Mouse (Mus musculus): ENCODE data around the gene Gk5. TPM values are rescaled to one million over a fixed set of nuclear protein-coding genes. Genes with fewer than 3 reads are reported as not detected.

The Gk5 gene
- polyA plus RNA-seq, 1 experiment from 2014 or later, result 6.9 TPM

- under 1% methylated on average over 81 of the region's 81 CpGs for WGBS
- Histone ChIP-seq H3K36me3 (no peaks in the 10 kb centered on the region), H3K4me1 (replicated peaks) (peaks cover 22% of the 10 kb centered on the region), H3K9ac (replicated peaks) (peak within 1 kb of the TSS; percentile 85), H3K27me3 (no peaks in the 10 kb centered on the region), H3K9me3 (no peaks in the 10 kb centered on the region), H3K27ac (peak within 1 kb of the TSS; percentile 90), H3K4me2 (peak within 1 kb of the TSS; percentile 82), H3K4me3 (replicated peaks) (peak within 1 kb of the TSS; percentile 88)
- ATAC-seq (ENCODE audit: insufficient number of reproducible peaks, insufficient read depth, low FRiP score, low TSS enrichment, low read depth), result peak; percentile 98
Observed at GRCm38 (mm10) chr9:96195885-96196622, 76.9 kb downstream of the Gk5 start, which contains the start of gene Tfdp2. Gene Tfdp2, plus strand, starts transcription at chr9:96196275.

- no peaks in the 10 kb centered on the region for H3K9me3 ChIP-seq
- no peaks in the 10 kb centered on the region for H3K27me3 ChIP-seq
- H3K4me2 ChIP-seq, result peak overlapping the region; percentile 82
- H3K4me3 ChIP-seq (replicated peaks), result peak overlapping the region; percentile 88
- H3K27ac ChIP-seq, result peak overlapping the region; percentile 90
- peaks cover 22% of the 10 kb centered on the region for H3K4me1 ChIP-seq (replicated peaks)
- under 1% methylated on average over 20 of the region's 20 CpGs for WGBS
- no peaks in the 10 kb centered on the region for H3K36me3 ChIP-seq
- peak overlapping the region; percentile 85 for H3K9ac ChIP-seq (replicated peaks)
- no peak for ATAC-seq (ENCODE audit: insufficient number of reproducible peaks, insufficient read depth, low FRiP score, low TSS enrichment, low read depth)
Observed at GRCm38 (mm10) chr9:96196636-96197181, 77.5 kb downstream of the Gk5 start.

GRCm38 (mm10) chr9:96197806-96198205 lies 78.6 kb downstream of the Gk5 start:
- Histone ChIP-seq H3K36me3 (peaks cover 3% of the 10 kb centered on the region), H3K4me2 (peak overlapping the region; percentile 82), H3K9ac (replicated peaks) (peak overlapping the region; percentile 85), H3K4me3 (replicated peaks) (peak overlapping the region; percentile 88), H3K4me1 (replicated peaks) (peaks cover 22% of the 10 kb centered on the region), H3K27ac (no peak overlapping the region), H3K27me3 (no peaks in the 10 kb centered on the region), H3K9me3 (no peaks in the 10 kb centered on the region)
- ATAC-seq (ENCODE audit: insufficient number of reproducible peaks, insufficient read depth, low FRiP score, low TSS enrichment, low read depth), result no peak
- WGBS, result 68% methylated on average over 9 of the region's 9 CpGs

DNA sequence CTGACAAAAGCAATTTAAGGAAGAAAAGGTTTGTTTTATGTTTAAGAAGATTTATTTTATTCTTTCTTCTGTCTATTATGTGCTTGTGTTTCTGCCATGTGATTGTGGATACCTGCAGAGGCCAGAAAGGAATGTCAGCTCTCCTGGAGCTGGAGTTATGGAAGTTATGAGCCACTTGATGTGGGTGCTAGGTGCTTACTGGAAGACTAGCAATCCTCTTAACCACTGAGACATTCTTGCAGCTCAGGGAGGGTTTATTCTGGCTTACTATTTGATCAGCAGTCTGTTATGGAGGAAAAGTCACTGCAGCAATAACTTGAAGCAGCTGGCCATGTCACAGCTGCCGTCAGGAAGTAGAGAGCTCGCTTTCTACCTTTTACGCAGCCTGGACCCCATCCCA lies 84.5 kb downstream of the Gk5 start:
- WGBS, result 82% methylated on average over 3 of the region's 3 CpGs
- Histone ChIP-seq H3K4me1 (replicated peaks) (no peaks in the 10 kb centered on the region), H3K36me3 (peaks cover 26% of the 10 kb centered on the region)

DNA sequence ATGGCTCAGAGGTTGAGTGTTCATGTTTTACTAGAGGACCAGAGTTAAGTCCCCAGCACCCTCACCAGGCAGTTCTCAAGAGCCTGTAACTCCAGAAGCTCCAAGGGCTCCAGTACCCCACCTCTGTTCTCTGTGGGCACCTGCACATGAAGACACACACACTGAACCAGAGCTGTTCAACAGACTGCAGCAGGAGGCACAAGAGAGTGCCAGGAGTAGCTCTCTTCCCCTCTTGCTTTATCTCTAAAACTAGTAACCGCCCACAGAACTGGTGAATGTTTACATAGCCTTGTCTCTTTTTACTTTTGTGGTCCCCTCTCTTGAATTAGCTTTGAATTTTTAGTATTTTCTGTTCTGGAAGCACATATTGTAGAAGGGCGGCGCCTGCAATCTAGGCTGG lies 88.3 kb downstream of the Gk5 start:
- Histone ChIP-seq H3K4me2 (no peak overlapping the region), H3K27me3 (no peaks in the 10 kb centered on the region), H3K9ac (replicated peaks) (no peak overlapping the region), H3K36me3 (peaks cover 25% of the 10 kb centered on the region), H3K4me3 (replicated peaks) (no peak overlapping the region), H3K4me1 (replicated peaks) (no peaks in the 10 kb centered on the region), H3K9me3 (no peaks in the 10 kb centered on the region), H3K27ac (no peak overlapping the region)
- ATAC-seq (ENCODE audit: insufficient number of reproducible peaks, insufficient read depth, low FRiP score, low TSS enrichment, low read depth), result no peak
- WGBS, result 93% methylated on average over 3 of the region's 3 CpGs

More for the DNA sequence above, 84.5 kb downstream of the Gk5 start:
- Histone ChIP-seq H3K27ac (no peak overlapping the region), H3K4me2 (no peak overlapping the region), H3K9ac (replicated peaks) (no peak overlapping the region), H3K27me3 (no peaks in the 10 kb centered on the region), H3K4me3 (replicated peaks) (no peak overlapping the region), H3K9me3 (no peaks in the 10 kb centered on the region)
- ATAC-seq (ENCODE audit: insufficient number of reproducible peaks, insufficient read depth, low FRiP score, low TSS enrichment, low read depth), result no peak

DNA sequence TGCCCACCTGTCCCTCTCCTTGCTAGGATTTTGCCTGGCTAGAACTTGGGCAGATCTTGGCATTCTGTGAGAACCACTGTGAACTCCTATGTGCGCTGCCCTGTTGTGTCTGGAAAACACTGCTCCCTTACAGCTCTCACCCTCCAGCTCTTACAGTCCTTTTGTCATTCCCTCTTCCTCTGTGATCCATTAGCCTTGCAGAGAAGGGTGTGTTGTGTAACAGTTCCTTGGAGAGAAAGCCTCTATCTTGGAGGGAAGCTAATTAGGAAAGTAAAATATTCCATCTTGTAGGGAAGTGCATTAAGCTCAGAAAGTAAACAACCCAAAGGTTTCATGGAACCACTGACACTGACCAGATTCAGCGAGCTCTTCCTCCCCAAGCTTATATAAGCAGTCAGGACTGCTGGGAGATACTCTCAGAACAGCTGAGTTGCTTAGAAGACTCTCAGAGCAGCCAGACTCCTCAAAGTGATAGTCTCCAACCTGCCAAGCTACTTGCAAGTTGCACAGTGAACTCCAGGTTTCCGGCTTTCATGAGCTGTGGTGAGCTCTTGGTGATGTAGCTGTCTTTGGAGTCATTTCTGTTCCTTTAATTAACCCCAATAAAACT lies 94.0 kb downstream of the Gk5 start:
- Histone ChIP-seq H3K4me1 (replicated peaks) (no peaks in the 10 kb centered on the region), H3K4me2 (no peak overlapping the region), H3K27me3 (no peaks in the 10 kb centered on the region), H3K27ac (no peak overlapping the region), H3K36me3 (peaks cover 8% of the 10 kb centered on the region; the same call in 1 of the 2 replicates), H3K9me3 (no peaks in the 10 kb centered on the region), H3K4me3 (replicated peaks) (no peak overlapping the region), H3K9ac (replicated peaks) (no peak overlapping the region)
- no peak for ATAC-seq (ENCODE audit: insufficient number of reproducible peaks, insufficient read depth, low FRiP score, low TSS enrichment, low read depth)
- 86% methylated on average over 3 of the region's 3 CpGs for WGBS

GRCm38 (mm10) chr9:96214171-96214570 lies 95.0 kb downstream of the Gk5 start:
- no peak overlapping the region for H3K4me3 ChIP-seq (replicated peaks)
- ATAC-seq (ENCODE audit: insufficient number of reproducible peaks, insufficient read depth, low FRiP score, low TSS enrichment, low read depth), result no peak
- no peaks in the 10 kb centered on the region for H3K27me3 ChIP-seq
- peaks cover 8% of the 10 kb centered on the region; the same call in 1 of the 2 replicates for H3K36me3 ChIP-seq
- no peaks in the 10 kb centered on the region for H3K4me1 ChIP-seq (replicated peaks)
- H3K27ac ChIP-seq, result no peak overlapping the region
- no peaks in the 10 kb centered on the region for H3K9me3 ChIP-seq
- WGBS, result 93% methylated on average over 2 of the region's 2 CpGs
- no peak overlapping the region for H3K4me2 ChIP-seq
- no peak overlapping the region for H3K9ac ChIP-seq (replicated peaks)

DNA sequence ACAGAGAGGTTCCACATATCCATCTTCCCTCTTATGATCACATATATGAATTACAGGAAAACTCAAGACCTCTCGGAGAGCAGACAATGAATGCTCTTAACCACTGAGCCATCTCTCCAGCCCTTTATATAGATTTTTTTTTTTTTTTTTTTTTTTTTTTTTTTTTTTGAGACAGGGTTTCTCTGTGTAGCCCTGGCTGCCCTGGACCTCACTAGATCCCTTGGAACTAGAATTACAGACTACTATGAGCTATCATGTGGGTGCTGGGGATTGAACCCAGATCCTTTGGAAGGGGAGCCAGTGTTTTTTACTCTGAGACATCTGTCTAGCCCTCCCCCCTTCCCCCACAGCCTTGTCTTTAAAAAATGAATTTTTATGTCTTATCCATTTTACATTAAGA lies 98.1 kb downstream of the Gk5 start:
- 100% methylated on average over 1 of the region's 1 CpGs for WGBS
- no peak for ATAC-seq (ENCODE audit: insufficient number of reproducible peaks, insufficient read depth, low FRiP score, low TSS enrichment, low read depth)
- Histone ChIP-seq H3K9ac (replicated peaks) (no peak overlapping the region), H3K27me3 (no peaks in the 10 kb centered on the region), H3K4me2 (no peak overlapping the region), H3K4me1 (replicated peaks) (no peaks in the 10 kb centered on the region), H3K4me3 (replicated peaks) (no peak overlapping the region), H3K27ac (no peak overlapping the region), H3K36me3 (peaks cover 8% of the 10 kb centered on the region; the same call in 1 of the 2 replicates), H3K9me3 (no peaks in the 10 kb centered on the region)

- no peak for ATAC-seq (ENCODE audit: insufficient number of reproducible peaks, insufficient read depth, low FRiP score, low TSS enrichment, low read depth)
- Histone ChIP-seq H3K27me3 (no peaks in the 10 kb centered on the region), H3K9me3 (no peaks in the 10 kb centered on the region), H3K4me2 (no peak overlapping the region), H3K27ac (no peak overlapping the region), H3K9ac (replicated peaks) (no peak overlapping the region), H3K4me3 (replicated peaks) (no peak overlapping the region), H3K4me1 (replicated peaks) (no peaks in the 10 kb centered on the region), H3K36me3 (peaks cover 8% of the 10 kb centered on the region; the same call in 1 of the 2 replicates)
Observed at GRCm38 (mm10) chr9:96217799-96218198, 98.6 kb downstream of the Gk5 start.

DNA sequence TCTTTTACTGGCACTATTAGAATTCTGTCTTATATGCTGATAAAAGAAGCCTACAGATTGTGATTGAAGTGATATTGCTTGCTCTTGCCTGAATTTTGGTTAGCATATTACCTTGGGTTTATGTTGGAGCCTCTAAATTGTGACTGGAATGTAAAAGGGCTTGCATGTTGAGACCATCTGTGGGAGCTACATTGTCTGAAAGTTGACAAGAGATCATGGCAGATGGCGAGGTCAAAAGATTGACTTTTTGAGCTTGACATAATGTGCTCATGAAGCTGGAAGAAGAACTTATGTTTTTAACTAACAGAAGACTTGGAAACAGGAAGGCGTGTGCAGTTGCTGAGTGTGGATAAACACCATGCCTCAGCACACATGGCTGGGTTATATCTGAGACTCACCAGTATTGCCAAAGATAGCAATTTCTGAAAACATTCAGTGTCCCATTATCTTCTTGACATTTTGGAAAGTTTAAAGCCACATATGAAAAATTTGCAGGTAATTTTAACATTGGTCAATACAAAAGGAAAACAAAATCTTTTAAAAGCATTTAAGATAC lies 100.0 kb downstream of the Gk5 start:
- Histone ChIP-seq H3K36me3 (peaks cover 8% of the 10 kb centered on the region; the same call in 1 of the 2 replicates), H3K4me2 (no peak overlapping the region), H3K27ac (no peak overlapping the region), H3K4me3 (replicated peaks) (no peak overlapping the region), H3K9ac (replicated peaks) (no peak overlapping the region), H3K27me3 (no peaks in the 10 kb centered on the region), H3K4me1 (replicated peaks) (no peaks in the 10 kb centered on the region), H3K9me3 (no peaks in the 10 kb centered on the region)
- ATAC-seq (ENCODE audit: insufficient number of reproducible peaks, insufficient read depth, low FRiP score, low TSS enrichment, low read depth), result no peak
- WGBS, result 71% methylated on average over 2 of the region's 2 CpGs

GRCm38 (mm10) chr9:96220419-96220818 lies 101.3 kb downstream of the Gk5 start:
- Histone ChIP-seq H3K9me3 (no peaks in the 10 kb centered on the region), H3K36me3 (no peaks in the 10 kb centered on the region), H3K27ac (no peak overlapping the region), H3K9ac (replicated peaks) (no peak overlapping the region), H3K4me3 (replicated peaks) (no peak overlapping the region), H3K27me3 (no peaks in the 10 kb centered on the region), H3K4me2 (no peak overlapping the region), H3K4me1 (replicated peaks) (no peaks in the 10 kb centered on the region)
- no peak for ATAC-seq (ENCODE audit: insufficient number of reproducible peaks, insufficient read depth, low FRiP score, low TSS enrichment, low read depth)

Measured in limb, embryonic 12.5 days (tissue).